Mouse (Mus musculus) hindbrain, postnatal 0 days (tissue): Measurements from ENCODE around the gene Rln3. TPM values are rescaled to one million over a fixed set of nuclear protein-coding genes. Genes with fewer than 3 reads are reported as not detected.
A peak's percentile ranks its signal among the peaks of the same experiment; 100 is the strongest.

Experiments
- ATAC-seq: fragments of 200-750 bp; cut with Nextera tagmentation; 2 replicates; pipeline ENCODE4 v1.8.0; 2017; ENCODE audit warnings: mild to moderate bottlenecking, moderate TSS enrichment, moderate library complexity
- DNase-seq: peaks from one replicate; pipeline ENCODE4 v3.0.0-alpha.2; 2015; ENCODE audit warnings: low spot score
- H3K27ac ChIP-seq: fragments of 300-500 bp; sonication (generic); 2 replicates; pipeline ENCODE4 v1.5.1; 2014; ENCODE audit warnings: mild to moderate bottlenecking
- H3K27me3 ChIP-seq: fragments of 300-500 bp; sonication (generic); 2 replicates; pipeline ENCODE4 v1.6.1; 2014; ENCODE audit warnings: low read length, mixed read lengths; ENCODE audit not compliant: insufficient read depth
- H3K36me3 ChIP-seq: fragments of 300-500 bp; sonication (generic); 2 replicates; pipeline ENCODE4 v1.6.1; 2014; ENCODE audit warnings: low read length, mixed read lengths; ENCODE audit not compliant: insufficient read depth
- H3K4me1 ChIP-seq: fragments of 300-500 bp; sonication (generic); 2 replicates; pipeline ENCODE4 v1.6.1; 2014; ENCODE audit warnings: antibody characterized with exemption, low read length, mixed read lengths; ENCODE audit not compliant: insufficient read depth
- H3K4me2 ChIP-seq: fragments of 300-500 bp; sonication (generic); 2 replicates; pipeline ENCODE4 v1.6.1; 2014; ENCODE audit warnings: low read depth, mild to moderate bottlenecking, low read length, moderate library complexity, mixed read lengths
- H3K4me3 ChIP-seq: fragments of 300-500 bp; sonication (generic); 2 replicates; pipeline ENCODE4 v1.5.1; 2014; ENCODE audit warnings: low read length
- H3K9ac ChIP-seq: fragments of 300-500 bp; sonication (generic); replicated peaks from 2 replicates; pipeline ENCODE4 v1.6.1; 2014; ENCODE audit warnings: mild to moderate bottlenecking, low read length, moderate library complexity, mixed read lengths
- H3K9me3 ChIP-seq: fragments of 300-500 bp; sonication (generic); 2 replicates; pipeline ENCODE4 v1.6.1; 2016; ENCODE audit warnings: low read length, mixed read lengths
- CTCF ChIP-seq: IDR thresholded peaks from 2 replicates; pipeline ENCODE4 v1.5.1; 2016; ENCODE audit warnings: antibody characterized with exemption, control low read depth, low read depth
- WGBS: fragments of 180-500 bp; shearing (Covaris S2); extraction: QIAGEN DNeasy Blood & Tissue Kit; methylation state at CpG from one replicate; pipeline ENCODE4 v1.1.7; 2014; 5-methylcytosine and 5-hydroxymethylcytosine counted together
- polyA plus RNA-seq: library from polyadenylated mRNA; unstranded; fragments of >200 nt; fragmentation: Nextera tagmentation; extraction: Ambion mirVana; gene quantifications from 2 replicates; pipeline ENCODE4 v1.2.1, GENCODE M21; 2015
- total RNA-seq: library from RNA; depleted of rRNA; stranded (reverse); fragments of >200 nt; gene quantifications from 2 replicates; pipeline ENCODE4 v1.2.3, GENCODE M21; 2014

The Rln3 gene
- total and polyA plus RNA-seq, 2 experiments from 2014 or later, result 6.6 to 18.8 TPM

DNA sequence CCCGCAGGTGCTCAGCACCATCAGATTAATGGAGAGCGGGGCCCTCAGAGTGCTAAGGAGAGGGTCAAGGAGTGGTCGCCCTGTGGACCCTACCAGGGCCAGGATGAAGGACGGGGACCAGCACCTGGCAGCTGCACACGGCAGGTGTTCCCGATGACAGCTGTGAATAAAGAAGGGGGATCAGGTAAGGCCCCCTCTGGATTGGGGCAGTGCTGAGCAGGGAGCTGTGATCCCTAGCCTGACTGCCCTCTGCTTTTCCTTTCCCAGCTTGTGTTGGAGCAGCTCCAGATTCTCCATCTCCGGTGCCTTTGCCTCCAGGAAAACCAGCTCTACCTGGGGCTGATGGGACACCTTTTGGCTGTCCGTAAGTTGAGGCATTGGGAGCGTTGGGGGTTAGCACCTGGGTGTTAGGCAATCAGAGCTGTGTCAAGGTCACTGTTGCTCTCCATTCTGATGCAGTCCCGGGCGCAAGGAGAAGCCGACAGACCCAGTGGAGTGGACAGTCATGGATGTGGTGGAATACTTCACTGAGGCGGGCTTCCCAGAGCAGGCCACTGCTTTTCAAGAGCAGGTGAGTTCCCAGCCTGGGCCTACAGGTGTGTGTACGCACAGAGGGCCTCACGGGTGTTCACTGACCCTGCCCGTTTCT, 45.6 kb downstream of the Rln3 start:
- Histone ChIP-seq H3K27ac (no peak overlapping the region), H3K9me3 (no peaks in the 10 kb centered on the region), H3K9ac (peak overlapping the region; percentile 78), H3K36me3 (peaks cover 9% of the 10 kb centered on the region; the same call in 1 of the 2 replicates), H3K27me3 (no peaks in the 10 kb centered on the region), H3K4me1 (0 out of 2 replicates have a peak, but pooled peaks cover 4% of the 10 kb centered on the region), H3K4me3 (peak overlapping the region; percentile 77), H3K4me2 (peak overlapping the region; percentile 81)
- ATAC-seq, result no peak
- WGBS, result 63% methylated on average over 16 of the region's 16 CpGs
- no peak for TF ChIP-seq CTCF
- DNase-seq, result no peak

- Histone ChIP-seq H3K4me2 (peak overlapping the region; percentile 81), H3K4me1 (0 out of 2 replicates have a peak, but pooled peaks cover 4% of the 10 kb centered on the region), H3K27me3 (no peaks in the 10 kb centered on the region), H3K27ac (peak overlapping the region; percentile 91), H3K4me3 (peak overlapping the region; percentile 77), H3K9me3 (no peaks in the 10 kb centered on the region), H3K9ac (peak overlapping the region; percentile 78), H3K36me3 (peaks cover 9% of the 10 kb centered on the region; the same call in 1 of the 2 replicates)
- DNase-seq, result peak; percentile 83
- 0 out of 2 replicates have a peak, but pooled peaks have one; percentile 19 for ATAC-seq
- 2% methylated on average over 57 of the region's 92 CpGs for WGBS
- peak; percentile 64 for TF ChIP-seq CTCF
These were observed 46.4 kb downstream of the Rln3 start for GRCm38 (mm10) chr8:83998231-83999056.

GRCm38 (mm10) chr8:83997511-83998141, 47.2 kb downstream of the Rln3 start, which contains the start of gene Samd1:
Gene Samd1 (plus strand): TSS chr8:83997672.
- DNase-seq, result peak; percentile 72
- ATAC-seq, result peak; percentile 31; the same call in 1 of the 2 replicates
- 4% methylated on average over 36 of the region's 112 CpGs for WGBS

GRCm38 (mm10) chr8:83996567-83997505, 48.0 kb downstream of the Rln3 start:
- peak; percentile 83 for ATAC-seq
- WGBS, result 1% methylated on average over 48 of the region's 103 CpGs

More at GRCm38 (mm10) chr8:83997511-83998141, 47.2 kb downstream of the Rln3 start, which contains the start of gene Samd1:
- Histone ChIP-seq H3K9me3 (no peaks in the 10 kb centered on the region), H3K4me2 (peak within 1 kb of the TSS; percentile 81), H3K27ac (peak within 1 kb of the TSS; percentile 91), H3K27me3 (no peaks in the 10 kb centered on the region), H3K9ac (peak within 1 kb of the TSS; percentile 78), H3K36me3 (peaks cover 9% of the 10 kb centered on the region; the same call in 1 of the 2 replicates), H3K4me3 (peak within 1 kb of the TSS; percentile 77), H3K4me1 (0 out of 2 replicates have a peak, but pooled peaks cover 4% of the 10 kb centered on the region)
- TF ChIP-seq CTCF, result no peak

DNA sequence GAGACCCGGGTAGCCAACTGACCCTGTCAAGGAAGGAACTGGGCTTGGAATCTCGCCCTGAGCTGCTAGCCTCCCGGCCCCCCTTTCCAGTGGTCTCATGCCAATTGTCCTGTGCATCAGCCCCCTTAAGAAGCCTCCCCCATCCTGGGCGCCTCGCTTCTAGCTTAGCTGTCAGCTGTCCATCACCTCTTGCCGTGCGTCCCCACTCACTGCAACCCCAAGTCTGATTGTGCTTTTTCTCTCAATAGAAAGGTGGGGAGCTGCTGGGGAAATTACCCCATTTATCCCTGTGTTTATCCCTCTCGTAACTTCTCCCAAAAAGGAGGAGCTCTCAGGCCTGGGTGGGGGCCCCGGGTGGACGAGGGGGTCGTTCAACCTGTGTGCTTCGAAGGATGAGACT, 48.8 kb downstream of the Rln3 start:
- 14% methylated on average over 12 of the region's 12 CpGs for WGBS
- H3K4me1 ChIP-seq, result 0 out of 2 replicates have a peak, but pooled peaks cover 4% of the 10 kb centered on the region
- DNase-seq (no peak), ATAC-seq (no peak)
- peaks cover 21% of the 10 kb centered on the region for H3K36me3 ChIP-seq
- H3K27me3 ChIP-seq, result no peaks in the 10 kb centered on the region
- no peak overlapping the region for H3K9ac ChIP-seq
- H3K4me3 ChIP-seq, result peak overlapping the region; percentile 77; the same call in 1 of the 2 replicates
- no peaks in the 10 kb centered on the region for H3K9me3 ChIP-seq
- H3K4me2 ChIP-seq, result peak overlapping the region; percentile 81
- no peak for TF ChIP-seq CTCF
- H3K27ac ChIP-seq, result 0 out of 2 replicates have a peak overlapping the region, but pooled peaks have one; percentile 91

More at GRCm38 (mm10) chr8:83996567-83997505, 48.0 kb downstream of the Rln3 start:
- H3K9ac ChIP-seq, result peak overlapping the region; percentile 78
- H3K4me1 ChIP-seq, result 0 out of 2 replicates have a peak, but pooled peaks cover 4% of the 10 kb centered on the region
- H3K27me3 ChIP-seq, result no peaks in the 10 kb centered on the region
- no peaks in the 10 kb centered on the region for H3K9me3 ChIP-seq
- H3K27ac ChIP-seq, result peak overlapping the region; percentile 91
- DNase-seq, result peak; percentile 89
- H3K4me2 ChIP-seq, result peak overlapping the region; percentile 81
- H3K36me3 ChIP-seq, result peaks cover 12% of the 10 kb centered on the region
- H3K4me3 ChIP-seq, result peak overlapping the region; percentile 77
- TF ChIP-seq CTCF, result no peak
